Mouse (Mus musculus) mature B cell (primary cell): ENCODE measurements around the gene Thoc6.

Experiments used
- in situ Hi-C: fragments of 300-500 bp; cut with MboI; formaldehyde crosslinking; loops from 2 replicates; pipeline ENCODE4 v1.14.3; 2019

The Thoc6 gene

GRCm38 (mm10) chr17:23673424-23674073 is at the start of gene Thoc6, which contains the start of gene Hcfc1r1:
Gene Thoc6 (minus strand): TSS chr17:23673882.
Gene Hcfc1r1 (plus strand): TSS chr17:23673596.
- in situ Hi-C loops: no loop called here

GRCm38 (mm10) chr17:23722376-23723125 is 48.9 kb upstream of the Thoc6 start, which contains the start of gene 1520401A03Rik:
Gene 1520401A03Rik (minus strand): TSS chr17:23722783.
- in situ Hi-C loops: no loop called here

DNA sequence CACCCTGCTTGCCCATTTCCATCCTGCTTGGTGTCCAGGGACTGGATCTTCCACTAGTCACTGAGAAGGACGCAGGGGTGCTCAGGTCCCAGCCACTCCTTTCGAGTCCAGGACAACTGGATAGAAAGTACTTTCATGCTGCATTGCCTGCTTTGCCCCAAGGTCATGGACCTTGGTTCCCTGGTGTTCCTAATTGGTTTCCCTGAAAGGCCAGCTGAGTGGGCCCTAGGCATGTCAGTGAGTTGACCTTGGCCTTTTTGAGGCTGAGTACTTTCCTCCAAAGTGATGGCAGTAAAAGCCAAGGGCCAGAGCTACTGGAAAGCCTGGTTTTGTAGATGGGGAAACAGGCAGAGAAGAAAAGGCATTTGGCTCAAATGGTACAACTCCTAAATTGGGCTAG is 48.2 kb upstream of the Thoc6 start:
- in situ Hi-C loops: no loop called here

DNA sequence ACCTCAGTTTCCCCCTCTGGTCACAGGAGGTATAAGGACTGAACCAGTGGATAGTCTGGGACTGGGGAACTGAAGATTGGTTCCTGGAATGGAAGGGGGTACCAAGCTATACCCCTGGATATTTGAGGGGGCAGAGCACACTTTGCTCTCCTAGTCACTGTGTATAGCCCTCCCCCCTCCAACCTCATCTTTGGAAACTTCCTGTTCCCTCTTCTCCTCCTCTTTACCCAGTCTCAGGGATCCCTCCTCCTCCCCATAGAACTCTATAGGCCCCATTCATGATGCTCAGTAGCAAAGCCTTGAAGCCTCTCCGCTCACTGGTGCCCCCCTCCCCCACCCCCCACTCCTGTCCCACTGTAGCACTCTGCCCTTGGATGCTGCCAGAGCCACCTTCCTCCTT is 45.8 kb upstream of the Thoc6 start:
- in situ Hi-C loops: loop anchor here (5.0 kb wide), 1 partner anchor 52 kb away; no protein-coding TSS in a partner anchor

GRCm38 (mm10) chr17:23717003-23717402 is 43.3 kb upstream of the Thoc6 start:
- in situ Hi-C loops: loop anchor here (5.0 kb wide), 1 partner anchor 50 kb away; no protein-coding TSS in a partner anchor

GRCm38 (mm10) chr17:23706212-23706611 is 32.5 kb upstream of the Thoc6 start:
- in situ Hi-C loops: no loop called here

DNA sequence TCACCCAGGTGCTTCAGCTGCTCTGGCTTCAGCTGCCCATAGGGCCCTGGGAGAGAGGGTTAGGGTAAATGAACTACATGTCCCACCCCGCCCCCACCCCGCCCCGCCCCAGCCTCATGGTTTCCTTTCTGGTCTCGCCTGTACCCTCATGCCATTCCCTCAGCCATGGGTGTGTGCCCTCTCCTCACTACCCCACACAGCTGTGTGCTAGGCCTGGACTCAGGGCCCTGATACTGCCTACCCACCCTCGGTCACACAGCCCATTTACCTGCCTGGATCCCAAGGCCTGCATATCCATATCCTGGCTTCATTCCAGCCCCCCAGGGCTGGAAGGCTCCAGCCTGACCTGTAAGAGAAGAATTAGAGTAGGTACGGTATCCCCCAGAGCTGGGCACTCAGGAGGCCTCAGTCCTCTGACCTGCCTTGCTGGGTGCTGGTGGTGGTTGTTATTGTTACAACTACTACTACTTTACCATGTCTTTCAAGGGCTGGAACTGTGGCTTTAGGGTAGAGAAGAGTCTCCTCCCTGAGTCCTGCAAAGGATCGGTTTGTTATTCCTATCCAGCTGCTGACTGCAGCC is 31.9 kb upstream of the Thoc6 start:
- in situ Hi-C loops: no loop called here

DNA sequence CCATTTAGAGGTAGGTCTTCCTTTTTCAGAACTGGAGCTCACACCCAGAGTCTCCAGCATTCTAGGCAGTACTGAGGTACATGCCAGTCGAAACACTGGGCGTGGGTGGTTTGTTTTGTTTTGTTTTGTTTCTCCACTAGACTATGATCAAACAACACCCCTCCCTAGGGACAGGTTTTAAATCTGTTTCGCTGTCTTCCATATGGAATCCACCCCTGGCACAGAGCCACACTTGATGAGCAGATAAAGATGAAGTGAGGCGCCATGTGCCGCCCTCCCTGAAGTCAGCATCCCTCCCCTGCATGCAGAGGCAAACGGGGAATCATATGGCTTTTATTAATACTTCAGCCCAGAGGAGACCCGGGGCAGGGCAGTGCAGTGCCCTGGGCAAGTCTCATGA is 31.1 kb upstream of the Thoc6 start:
- in situ Hi-C loops: no loop called here

- in situ Hi-C loops: no loop called here
Observed at GRCm38 (mm10) chr17:23703301-23703700, 29.6 kb upstream of the Thoc6 start.

DNA sequence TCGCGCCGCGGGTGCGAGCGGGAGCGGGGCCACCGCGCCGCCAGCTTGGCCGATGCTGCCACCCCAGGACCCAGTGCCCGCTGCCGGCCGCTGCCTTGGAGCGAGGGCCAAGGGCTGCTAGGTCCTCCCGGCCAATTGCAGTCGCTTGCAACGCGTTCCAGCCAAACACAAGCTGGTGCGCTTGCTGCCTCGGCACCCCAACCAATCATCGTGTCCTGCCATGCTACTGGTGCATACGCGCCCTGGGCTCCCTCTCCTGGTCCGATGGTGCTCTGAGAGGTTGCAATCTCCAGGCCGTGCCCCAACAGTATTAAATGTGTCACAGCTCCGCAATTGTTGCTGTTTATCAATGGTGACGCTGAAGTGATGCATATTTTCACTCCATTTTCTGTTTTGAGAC is 26.4 kb upstream of the Thoc6 start:
- in situ Hi-C loops: no loop called here

DNA sequence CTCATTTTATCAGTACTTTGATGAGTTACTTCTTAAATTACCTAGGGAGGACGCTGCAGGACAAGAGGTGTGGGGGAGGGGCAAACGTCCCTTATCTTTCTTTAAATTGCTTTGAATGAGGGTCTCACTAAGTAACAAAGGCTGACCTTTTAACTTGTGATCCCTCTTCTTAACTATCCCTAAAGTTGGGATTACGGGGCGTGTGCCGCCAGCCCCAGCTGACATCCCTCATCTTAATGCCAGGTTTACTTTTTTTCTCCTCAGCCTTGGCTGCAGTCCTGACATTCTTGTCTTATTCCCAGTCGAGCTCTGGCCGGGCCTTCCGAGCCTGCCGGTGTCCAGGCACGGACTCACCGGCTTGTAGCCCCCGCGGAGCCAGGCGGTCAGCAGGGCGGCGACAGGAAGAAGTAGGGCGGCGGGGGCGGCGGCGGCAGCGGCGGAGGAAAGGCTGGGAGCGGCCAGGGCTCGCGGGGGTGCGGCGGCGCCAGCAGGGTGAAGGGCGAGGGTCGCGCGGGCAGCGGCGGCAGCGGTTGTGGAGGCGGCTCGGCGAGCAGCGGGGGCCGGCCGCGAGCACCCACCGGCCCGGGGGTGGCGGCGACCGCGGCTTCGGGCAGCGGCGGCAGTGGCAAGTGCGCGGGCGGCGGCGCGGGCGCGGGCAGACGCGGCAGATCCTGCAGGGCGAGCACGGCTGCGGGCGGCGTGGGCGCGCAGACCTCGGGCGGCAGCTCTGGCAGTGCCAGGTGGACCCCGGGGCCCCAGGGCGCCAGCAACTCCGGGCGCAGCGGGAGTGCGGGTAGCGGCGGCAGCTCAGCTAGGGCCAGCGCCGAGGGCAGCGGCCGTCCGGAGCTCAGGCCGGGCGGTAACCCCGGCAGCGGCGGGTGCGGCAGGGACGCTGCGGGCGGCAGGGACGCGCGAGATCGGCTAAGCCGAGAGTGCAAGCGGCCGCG is 25.7 kb upstream of the Thoc6 start:
- in situ Hi-C loops: no loop called here

- in situ Hi-C loops: no loop called here
Observed at GRCm38 (mm10) chr17:23695801-23696200, 22.1 kb upstream of the Thoc6 start.

GRCm38 (mm10) chr17:23694491-23694890 is 20.8 kb upstream of the Thoc6 start:
- in situ Hi-C loops: no loop called here

- in situ Hi-C loops: no loop called here
Observed at GRCm38 (mm10) chr17:23683856-23684672, 10.4 kb upstream of the Thoc6 start, which contains the start of gene Cldn9. Gene Cldn9 (minus strand): TSS chr17:23684026.

GRCm38 (mm10) chr17:23683226-23683625 is 9.5 kb upstream of the Thoc6 start:
- in situ Hi-C loops: no loop called here

GRCm38 (mm10) chr17:23682530-23682929 is 8.8 kb upstream of the Thoc6 start:
- in situ Hi-C loops: no loop called here

GRCm38 (mm10) chr17:23682092-23682491 is 8.4 kb upstream of the Thoc6 start:
- in situ Hi-C loops: no loop called here

DNA sequence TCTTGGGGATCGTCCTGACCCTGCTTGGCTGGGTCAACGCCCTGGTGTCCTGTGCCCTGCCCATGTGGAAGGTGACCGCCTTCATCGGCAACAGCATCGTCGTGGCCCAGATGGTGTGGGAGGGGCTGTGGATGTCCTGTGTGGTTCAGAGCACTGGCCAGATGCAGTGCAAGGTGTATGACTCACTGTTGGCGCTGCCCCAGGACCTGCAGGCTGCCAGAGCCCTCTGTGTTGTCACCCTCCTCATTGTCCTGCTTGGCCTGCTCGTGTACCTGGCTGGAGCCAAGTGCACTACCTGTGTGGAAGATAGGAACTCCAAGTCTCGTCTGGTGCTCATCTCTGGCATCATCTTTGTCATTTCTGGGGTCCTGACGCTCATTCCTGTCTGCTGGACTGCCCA is 7.4 kb upstream of the Thoc6 start:
- in situ Hi-C loops: no loop called here

DNA sequence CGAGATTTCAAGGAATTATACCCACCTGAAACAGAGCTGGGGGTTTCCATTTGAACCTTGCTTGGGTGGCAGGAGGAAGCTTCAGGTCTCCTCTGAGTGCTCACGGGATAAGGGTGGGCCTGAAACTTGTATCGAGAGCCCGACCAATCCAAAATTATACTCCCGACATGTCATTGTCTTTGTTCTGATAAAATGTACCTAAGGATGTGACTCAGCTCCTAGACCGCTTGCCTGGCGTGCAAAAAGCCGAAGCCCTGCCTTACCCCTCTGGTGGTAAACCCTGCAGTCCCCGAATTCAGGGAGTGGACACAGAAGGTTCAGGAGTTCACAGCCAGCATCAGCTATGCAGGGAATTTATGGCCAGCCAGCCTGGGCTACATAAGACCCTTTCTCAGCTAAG is 6.7 kb upstream of the Thoc6 start:
- in situ Hi-C loops: no loop called here

GRCm38 (mm10) chr17:23679127-23679835 is 5.6 kb upstream of the Thoc6 start, which contains the start of gene Cldn6:
Gene Cldn6 (plus strand): TSS chr17:23679249.
- in situ Hi-C loops: no loop called here
